Mouse (Mus musculus): ENCODE results near the gene Mcm7.
A peak's percentile ranks its signal among the peaks of the same experiment; 100 is the strongest.

- 0 out of 2 replicates have a peak, but pooled peaks have one; percentile 6 for TF ChIP-seq CTCF (conservative IDR thresholded peaks at IDR 0.05; ENCODE audit: insufficient read depth, insufficient read length, low read depth, low read length)
- peak; percentile 58 for TF ChIP-seq POLR2A (IDR thresholded peaks at IDR 0.05; ENCODE audit: low read depth, low read length)
Measured at GRCm38 (mm10) chr5:138116255-138117198, 55.7 kb downstream of the Mcm7 start, which contains the start of gene Zscan21.

Measured in kidney, adult 2 months (tissue).